Mouse (Mus musculus) granulocyte monocyte progenitor cell, adult 5-6 weeks (primary cell): ENCODE data around the gene Epor. TPM values are rescaled to one million over a fixed set of nuclear protein-coding genes. Genes with fewer than 3 reads are reported as not detected.

Source experiments
- ATAC-seq: replicated peaks from 2 replicates; pipeline ENCODE4 v1.8.0; 2016; ENCODE audit warnings: mild to moderate bottlenecking, moderate TSS enrichment, inconsistent platforms; ENCODE audit not compliant: poor library complexity, severe bottlenecking
- total RNA-seq, 2 experiments: library from RNA; stranded (forward) in 1 of 2; stranded (reverse) in 1 of 2; fragments of 200-712, 200-1000 nt in 1 of 2; fragments of >200 nt in 1 of 2; fragmentation: Nextera tagmentation in 1 of 2; gene quantifications; 2 replicates each; pipeline ENCODE4 v1.2.3; 2014 to 2017

Gene Epor
- total RNA-seq (2014; fragmentation: Nextera tagmentation) (0.21 and 0.41 TPM in 2 replicates), total RNA-seq (2017) (0.77 TPM in 1 of 2 replicates, not detected in the other)

- ATAC-seq, result peak; percentile 9; the same call in 1 of the 2 replicates
Observed at GRCm38 (mm10) chr9:21963417-21963816, at the start of gene Epor. Gene Epor (minus strand): TSS chr9:21963506.

- ATAC-seq, result 0 out of 2 replicates have a peak, but pooled peaks have one; percentile 15
Observed at GRCm38 (mm10) chr9:22012731-22013130, 49.4 kb upstream of the Epor start.

GRCm38 (mm10) chr9:22011055-22011454 lies 47.7 kb upstream of the Epor start:
- ATAC-seq, result no peak

GRCm38 (mm10) chr9:22004546-22004945 lies 41.2 kb upstream of the Epor start:
- no peak for ATAC-seq

DNA sequence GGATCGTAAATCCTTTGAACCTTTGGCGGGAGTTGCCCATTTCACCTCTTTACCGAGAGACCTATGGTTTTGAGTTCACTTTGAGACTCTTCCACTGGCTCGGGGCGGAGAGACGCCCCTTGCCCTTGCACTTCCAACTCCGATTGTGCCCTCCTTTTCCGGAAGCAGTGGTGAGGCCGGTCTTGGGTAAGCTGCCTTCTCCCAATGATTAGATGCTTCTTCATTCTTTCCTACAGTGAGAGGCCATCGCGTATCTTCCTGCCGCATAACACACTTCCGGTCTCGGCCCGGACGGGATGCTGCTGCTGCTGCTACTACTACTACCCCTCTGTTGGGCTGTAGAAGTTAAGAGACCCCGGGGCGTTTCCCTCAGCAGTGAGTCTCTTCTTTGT lies 39.9 kb upstream of the Epor start:
- ATAC-seq, result peak; percentile 65

DNA sequence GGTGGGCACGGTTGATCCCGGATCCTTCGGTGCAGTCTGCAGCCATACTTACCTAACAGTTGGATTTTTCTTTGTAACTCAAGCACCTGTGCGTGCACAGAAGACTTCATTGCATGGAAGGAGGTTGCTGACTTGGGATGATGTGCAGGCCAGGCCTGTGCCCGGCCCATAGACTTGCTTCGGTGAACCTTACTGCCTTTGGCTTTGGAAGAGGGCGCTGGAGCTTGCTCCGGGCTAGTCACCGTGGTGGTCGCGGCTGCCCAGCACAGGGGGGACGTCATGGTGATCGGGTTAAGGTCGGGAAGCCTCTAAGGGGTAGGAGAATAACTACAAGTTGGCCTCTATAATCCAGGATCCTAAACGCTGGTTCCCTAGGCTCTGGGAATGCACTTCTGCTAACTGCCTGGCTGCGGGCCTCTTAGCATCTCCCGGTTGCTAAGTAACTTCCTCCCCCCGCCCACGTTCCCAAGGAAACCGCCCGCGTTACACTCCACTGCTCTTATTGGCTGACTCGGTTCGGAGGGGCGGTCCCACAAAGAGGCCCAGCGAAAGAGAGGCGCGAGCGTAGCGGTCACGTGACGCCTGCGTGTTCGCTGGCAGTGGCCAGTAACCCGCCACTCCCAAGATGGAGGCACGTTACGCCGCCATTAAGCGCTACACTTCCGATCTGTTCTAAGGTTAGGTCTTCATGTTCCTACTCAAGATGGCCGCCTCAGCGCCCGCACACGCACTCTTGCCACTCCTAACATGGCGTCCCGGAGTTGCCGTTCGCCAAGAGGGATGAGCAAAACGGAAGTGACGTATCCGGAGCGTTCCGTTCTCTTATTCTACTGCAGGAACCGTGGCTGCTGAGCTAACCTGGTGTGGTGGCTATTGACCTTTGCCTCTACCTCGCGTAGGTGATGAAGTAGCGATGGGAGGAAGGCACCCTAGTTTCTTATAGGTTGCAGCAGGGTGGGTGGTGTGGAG lies 39.2 kb upstream of the Epor start, which contains the start of the genes Ccdc151 and Prkcsh:
Ccdc151 (minus strand) TSS at position 441 of the 969 bp plus-strand sequence.
Prkcsh (plus strand) TSS at position 613 of the 969 bp plus-strand sequence.
- peak; percentile 93 for ATAC-seq

DNA sequence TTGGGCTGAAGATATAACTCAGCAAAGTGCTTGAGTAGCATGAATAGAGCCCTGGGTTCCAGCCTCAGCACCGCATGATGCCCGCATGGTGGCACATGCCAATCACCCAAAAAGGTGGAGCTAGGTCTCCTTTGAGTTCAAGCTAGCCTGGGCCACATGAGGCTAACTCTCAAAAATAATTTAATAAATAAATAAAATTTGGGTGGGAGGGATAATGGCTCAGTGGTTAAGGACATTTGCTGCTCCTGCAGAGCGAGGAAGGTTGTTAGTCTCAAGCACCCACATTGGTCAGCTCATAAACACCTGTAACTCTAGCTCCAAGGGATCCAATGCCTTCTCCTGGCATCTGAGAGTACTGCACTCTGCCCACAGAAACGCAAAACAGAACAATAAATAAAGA lies 38.3 kb upstream of the Epor start:
- ATAC-seq, result no peak

GRCm38 (mm10) chr9:22000296-22000695 lies 37.0 kb upstream of the Epor start:
- ATAC-seq, result no peak

DNA sequence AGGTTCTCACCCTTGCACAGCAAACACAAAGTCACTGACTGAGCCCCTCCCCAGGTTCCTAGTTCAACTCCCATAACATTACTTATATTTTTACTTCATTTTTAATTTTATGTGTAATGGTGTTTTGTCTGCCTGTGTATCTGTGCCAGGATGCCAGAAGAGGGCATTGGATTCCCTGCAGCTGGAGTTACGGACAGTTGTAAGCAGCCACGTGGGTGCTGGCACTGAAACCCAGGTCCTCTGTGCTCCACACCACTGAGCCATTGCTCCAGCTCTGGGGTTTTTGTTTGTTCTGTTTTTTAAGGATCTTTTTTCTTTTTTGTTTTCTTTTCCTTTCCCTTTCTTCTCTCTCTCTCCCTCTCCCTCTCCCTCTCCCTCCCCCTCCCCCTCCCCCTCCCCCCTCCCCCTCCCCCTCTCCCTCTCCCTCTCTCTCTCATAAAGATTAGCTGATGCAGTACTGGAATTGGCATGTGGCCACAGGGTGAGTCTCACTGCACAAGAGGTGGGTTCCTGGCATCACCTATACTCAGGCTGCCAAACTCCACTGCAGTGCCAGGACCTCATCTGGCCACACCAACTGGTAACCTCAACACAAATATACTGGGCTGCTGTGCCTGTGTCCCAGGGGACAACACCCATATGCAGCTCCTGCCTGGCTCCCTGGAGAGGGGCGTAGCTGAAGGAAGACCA lies 33.0 kb upstream of the Epor start:
- no peak for ATAC-seq

GRCm38 (mm10) chr9:21992227-21992626 lies 28.9 kb upstream of the Epor start:
- no peak for ATAC-seq

DNA sequence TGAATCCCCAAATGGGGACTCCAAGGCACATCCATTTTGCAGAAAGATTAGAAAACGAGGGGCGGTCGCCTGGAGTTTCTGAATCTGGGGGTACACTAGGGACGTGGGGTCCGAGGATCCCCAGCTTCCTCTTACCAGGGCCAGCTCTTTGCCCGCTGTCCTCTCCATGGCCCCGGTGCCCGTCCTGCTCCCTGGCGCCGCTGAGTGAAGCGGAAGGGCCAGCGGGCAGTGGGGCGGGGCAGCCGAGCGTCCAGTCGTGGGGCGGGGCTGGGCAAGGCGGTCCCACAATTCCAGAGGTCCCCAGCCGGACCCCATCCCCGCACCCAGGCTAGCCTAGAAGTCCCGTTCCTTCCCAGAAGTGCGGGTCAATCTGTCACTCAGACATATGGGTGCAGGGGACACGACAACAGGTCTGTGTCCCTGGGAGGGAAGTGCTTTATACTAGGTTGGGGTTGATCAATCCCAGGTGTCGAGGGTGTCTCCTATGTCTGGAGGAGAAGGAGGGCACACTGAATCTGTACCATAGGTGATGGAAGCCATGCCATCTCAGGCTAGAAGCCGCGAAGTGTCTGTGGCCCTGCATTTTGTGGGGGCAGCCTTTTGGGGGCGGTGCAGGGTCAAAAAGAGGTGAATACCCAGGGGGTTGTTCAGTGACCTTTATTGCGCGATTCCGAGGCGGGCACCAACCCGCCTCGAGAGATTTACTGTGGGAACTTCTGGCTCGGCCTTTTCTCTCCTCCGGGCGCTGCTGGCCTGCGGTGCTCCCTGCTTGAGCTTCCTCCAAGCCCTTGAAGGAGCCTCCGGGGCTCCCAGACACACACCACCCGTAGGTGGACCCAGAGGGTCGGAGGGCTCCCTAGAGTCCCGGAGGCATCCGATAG lies 26.2 kb upstream of the Epor start, which contains the start of gene Rgl3:
Rgl3 (minus strand) TSS at position 217 of the 881 bp plus-strand sequence.
- ATAC-seq, result peak; percentile 37; the same call in 1 of the 2 replicates

- ATAC-seq, result peak; percentile 43
Observed at GRCm38 (mm10) chr9:21988421-21989101, 25.3 kb upstream of the Epor start.

DNA sequence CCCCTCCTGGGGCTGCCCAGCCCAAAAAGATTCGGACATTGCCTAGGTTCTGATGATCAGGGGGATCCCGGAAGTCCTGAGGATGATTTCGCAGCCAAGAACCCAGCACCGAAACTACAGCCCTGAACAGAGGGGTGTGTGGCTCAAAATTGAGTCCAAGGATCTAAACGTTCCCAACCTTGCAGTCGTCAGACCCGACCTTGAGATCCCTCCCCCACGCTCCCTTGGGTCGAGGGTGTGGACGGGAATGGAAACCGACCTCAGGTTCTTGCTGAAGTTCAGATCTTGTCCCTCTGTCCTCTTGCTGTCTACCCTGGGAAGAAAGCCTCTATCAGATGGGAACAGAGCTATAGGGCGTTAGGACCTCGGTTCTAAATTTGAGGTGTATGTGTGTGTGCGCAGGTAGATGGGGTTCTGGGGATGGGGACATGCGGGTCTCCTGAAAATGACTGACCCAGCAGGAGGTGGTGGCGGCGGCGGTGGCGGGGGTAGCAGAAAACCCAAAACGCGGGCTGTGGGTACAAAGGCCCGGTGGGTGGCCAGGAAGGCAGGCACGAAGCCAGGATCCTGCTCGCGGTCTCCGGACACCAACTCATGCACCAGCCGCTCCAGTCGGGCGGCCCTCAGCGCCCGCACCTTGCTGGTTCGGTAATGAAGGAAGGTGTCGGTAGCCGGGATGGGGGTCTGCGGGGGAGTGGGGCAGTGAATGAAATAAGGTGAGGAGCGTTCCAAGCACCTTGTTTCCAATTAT lies 24.5 kb upstream of the Epor start:
- ATAC-seq, result no peak

DNA sequence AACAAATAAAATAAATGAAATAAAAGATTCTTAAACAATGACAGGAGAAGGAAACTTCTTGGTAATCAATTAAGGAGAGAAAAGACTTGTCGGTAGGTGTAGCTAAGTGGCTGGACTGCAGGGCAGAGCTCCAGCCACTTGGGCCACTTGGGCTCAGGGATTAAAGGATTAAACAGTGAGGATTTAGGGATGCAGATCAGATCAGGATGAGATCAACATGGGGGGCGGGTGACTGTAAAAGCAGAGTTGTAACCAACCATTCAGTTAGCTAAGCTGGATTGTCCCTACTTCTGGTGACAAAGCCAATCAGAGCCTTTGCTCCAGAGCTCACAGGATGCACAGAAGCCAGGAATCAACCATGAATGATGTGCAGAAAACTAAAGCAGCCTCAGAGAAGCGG lies 20.6 kb upstream of the Epor start:
- no peak for ATAC-seq

- no peak for ATAC-seq
Observed at GRCm38 (mm10) chr9:21978398-21979128, 15.3 kb upstream of the Epor start.

DNA sequence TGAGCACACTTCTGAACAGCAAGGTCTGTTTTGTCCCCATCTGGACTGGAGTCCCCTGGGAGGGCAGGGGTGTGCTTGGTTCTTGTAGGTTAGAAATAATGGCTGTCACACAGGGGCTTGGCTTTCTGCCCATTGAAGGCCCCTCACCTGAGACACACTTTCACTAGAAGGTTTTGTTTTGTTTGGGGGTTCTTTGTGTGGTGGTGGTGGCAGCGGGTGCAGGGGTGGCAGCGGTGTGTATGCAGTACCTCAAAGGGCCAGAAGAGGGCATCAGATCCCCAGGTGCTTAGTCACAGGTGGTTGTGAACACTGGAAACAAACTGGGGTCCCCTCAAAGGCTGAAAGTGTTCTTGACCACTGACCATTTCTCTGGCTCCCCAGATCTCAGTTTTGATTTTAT lies 14.7 kb upstream of the Epor start:
- ATAC-seq, result peak; percentile 75

DNA sequence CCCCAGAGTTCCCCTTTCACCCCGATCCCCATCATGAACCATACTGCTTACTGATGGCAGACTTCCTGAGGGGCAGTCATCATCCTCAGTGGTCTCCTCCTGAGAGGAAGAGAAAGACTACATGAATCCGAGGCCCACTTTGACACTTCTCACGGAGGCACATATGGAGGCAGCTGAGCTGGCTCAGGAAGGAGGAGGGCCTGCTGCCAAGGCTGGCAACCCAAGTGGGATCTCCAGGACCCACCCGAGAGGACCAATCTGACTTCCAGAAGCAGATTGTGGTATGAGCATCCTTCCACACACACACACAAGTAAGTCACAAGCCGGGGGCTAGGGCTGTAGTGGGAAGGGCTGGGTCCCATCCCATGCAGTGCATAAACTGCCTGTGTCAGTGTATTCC lies 14.0 kb upstream of the Epor start:
- no peak for ATAC-seq

- ATAC-seq, result no peak
Observed at GRCm38 (mm10) chr9:21976626-21977175, 13.4 kb upstream of the Epor start.
